Mouse (Mus musculus): ENCODE results near the gene Ifna1. TPM values are rescaled to one million over a fixed set of nuclear protein-coding genes. Genes with fewer than 3 reads are reported as not detected.
A peak's percentile ranks its signal among the peaks of the same experiment; 100 is the strongest.
"Not testable (repeated sequence)": the region's sequence is repeated elsewhere in the genome, so short reads cannot be mapped to it uniquely, and the experiment has no call there.

Gene Ifna1
- not detected in 2 replicates for polyA plus RNA-seq (2015; fragmentation: Nextera tagmentation; extraction: Ambion mirVana)

- no peak within 1 kb of the TSS for H3K27ac ChIP-seq
- H3K9me3 ChIP-seq: no peaks in the 10 kb centered on the region
- H3K27me3 ChIP-seq: no peaks in the 10 kb centered on the region
- H3K9ac ChIP-seq: no peak within 1 kb of the TSS
- ATAC-seq (ENCODE audit: low FRiP score): no peak
- 74% methylated on average over 1 of the region's 1 CpGs for WGBS
- H3K4me1 ChIP-seq (replicated peaks): peaks cover 5% of the 10 kb centered on the region; the same call in 1 of the 2 replicates
- H3K36me3 ChIP-seq: no peaks in the 10 kb centered on the region
- H3K4me3 ChIP-seq: no peak within 1 kb of the TSS
- no peak within 1 kb of the TSS for H3K4me2 ChIP-seq
Observed at GRCm38 (mm10) chr4:88849698-88850097, at the start of gene Ifna1. TSS of gene Ifna1 (plus strand) at chr4:88850087.

- H3K9me3 ChIP-seq; H3K4me3 ChIP-seq; H3K4me1 ChIP-seq (replicated peaks); H3K27me3 ChIP-seq; H3K27ac ChIP-seq; H3K4me2 ChIP-seq; ATAC-seq (ENCODE audit: low FRiP score); H3K9ac ChIP-seq; H3K36me3 ChIP-seq: not testable (repeated sequence)
- WGBS: no CpG with 5 or more reads among the region's 29 CpGs
Observed at GRCm38 (mm10) chr4:88802954-88803353, 46.9 kb upstream of the Ifna1 start, which contains the start of gene Gm13287. TSS of gene Gm13287 (plus strand) at chr4:88803254.

GRCm38 (mm10) chr4:88805231-88805630, 44.7 kb upstream of the Ifna1 start, which contains the start of gene Gm13288:
TSS of gene Gm13288 (plus strand) at chr4:88805531.
- peak within 1 kb of the TSS; percentile 48 for H3K4me2 ChIP-seq
- not testable (repeated sequence) for H3K9ac ChIP-seq; H3K27ac ChIP-seq; H3K27me3 ChIP-seq; H3K36me3 ChIP-seq; ATAC-seq (ENCODE audit: low FRiP score); H3K9me3 ChIP-seq; H3K4me1 ChIP-seq (replicated peaks)
- WGBS: no CpG with 5 or more reads among the region's 8 CpGs
- H3K4me3 ChIP-seq: peak within 1 kb of the TSS; percentile 22; the same call in 1 of the 2 replicates

GRCm38 (mm10) chr4:88805761-88806160, 44.1 kb upstream of the Ifna1 start:
- not testable (repeated sequence) for H3K4me1 ChIP-seq (replicated peaks); ATAC-seq (ENCODE audit: low FRiP score); H3K9me3 ChIP-seq; H3K36me3 ChIP-seq; H3K27ac ChIP-seq; H3K27me3 ChIP-seq; H3K9ac ChIP-seq
- Histone ChIP-seq H3K4me2 (peak overlapping the region; percentile 48), H3K4me3 (peak overlapping the region; percentile 22; the same call in 1 of the 2 replicates)
- 2% methylated on average over 12 of the region's 34 CpGs for WGBS

GRCm38 (mm10) chr4:88815928-88816327, 34.0 kb upstream of the Ifna1 start, which contains the start of gene Ifna7:
TSS of gene Ifna7 (plus strand) at chr4:88816228.
- WGBS: 74% methylated on average over 3 of the region's 3 CpGs
- Histone ChIP-seq H3K9ac (no peak within 1 kb of the TSS), H3K4me3 (no peak within 1 kb of the TSS), H3K36me3 (no peaks in the 10 kb centered on the region), H3K27me3 (no peaks in the 10 kb centered on the region), H3K9me3 (no peaks in the 10 kb centered on the region), H3K27ac (no peak within 1 kb of the TSS), H3K4me1 (replicated peaks) (no peaks in the 10 kb centered on the region), H3K4me2 (no peak within 1 kb of the TSS)
- ATAC-seq (ENCODE audit: low FRiP score): no peak

GRCm38 (mm10) chr4:88819659-88820058, 30.2 kb upstream of the Ifna1 start, which contains the start of gene Ifna11:
TSS of gene Ifna11 (plus strand) at chr4:88819959.
- Histone ChIP-seq H3K9ac (no peak within 1 kb of the TSS), H3K4me2 (no peak within 1 kb of the TSS), H3K27ac (no peak within 1 kb of the TSS), H3K36me3 (no peaks in the 10 kb centered on the region), H3K4me3 (no peak within 1 kb of the TSS), H3K9me3 (no peaks in the 10 kb centered on the region), H3K4me1 (replicated peaks) (no peaks in the 10 kb centered on the region), H3K27me3 (no peaks in the 10 kb centered on the region)
- WGBS: 97% methylated on average over 1 of the region's 1 CpGs
- ATAC-seq (ENCODE audit: low FRiP score): no peak

GRCm38 (mm10) chr4:88822995-88823394, 26.9 kb upstream of the Ifna1 start:
- H3K27ac ChIP-seq: no peak overlapping the region
- no peaks in the 10 kb centered on the region for H3K9me3 ChIP-seq
- no peaks in the 10 kb centered on the region for H3K4me1 ChIP-seq (replicated peaks)
- H3K27me3 ChIP-seq: no peaks in the 10 kb centered on the region
- 26% methylated on average over 4 of the region's 4 CpGs for WGBS
- ATAC-seq (ENCODE audit: low FRiP score): no peak
- no peak overlapping the region for H3K4me3 ChIP-seq
- H3K4me2 ChIP-seq: no peak overlapping the region
- H3K9ac ChIP-seq: no peak overlapping the region
- H3K36me3 ChIP-seq: no peaks in the 10 kb centered on the region

GRCm38 (mm10) chr4:88827116-88827515, 22.8 kb upstream of the Ifna1 start, which contains the start of gene Ifna6:
TSS of gene Ifna6 (plus strand) at chr4:88827416.
- not testable (repeated sequence) for H3K4me3 ChIP-seq; H3K9ac ChIP-seq; H3K27me3 ChIP-seq; H3K4me1 ChIP-seq (replicated peaks); H3K9me3 ChIP-seq; H3K27ac ChIP-seq; H3K36me3 ChIP-seq; H3K4me2 ChIP-seq; ATAC-seq (ENCODE audit: low FRiP score)

GRCm38 (mm10) chr4:88830523-88830922, 19.4 kb upstream of the Ifna1 start:
- Histone ChIP-seq H3K27me3 (no peaks in the 10 kb centered on the region), H3K9me3 (no peaks in the 10 kb centered on the region), H3K4me3 (no peak overlapping the region), H3K4me1 (replicated peaks) (no peaks in the 10 kb centered on the region), H3K4me2 (no peak overlapping the region), H3K27ac (no peak overlapping the region), H3K36me3 (no peaks in the 10 kb centered on the region), H3K9ac (no peak overlapping the region)
- 23% methylated on average over 4 of the region's 4 CpGs for WGBS
- ATAC-seq (ENCODE audit: low FRiP score): no peak

GRCm38 (mm10) chr4:88835225-88835624, 14.7 kb upstream of the Ifna1 start, which contains the start of gene Ifna5:
TSS of gene Ifna5 (plus strand) at chr4:88835525.
- not testable (repeated sequence) for H3K9me3 ChIP-seq; H3K4me3 ChIP-seq; H3K27ac ChIP-seq; H3K27me3 ChIP-seq; ATAC-seq (ENCODE audit: low FRiP score); H3K4me2 ChIP-seq; H3K36me3 ChIP-seq; H3K4me1 ChIP-seq (replicated peaks); H3K9ac ChIP-seq
- WGBS: 88% methylated on average over 1 of the region's 1 CpGs

- H3K27ac ChIP-seq: no peak overlapping the region
- H3K4me3 ChIP-seq: no peak overlapping the region
- 46% methylated on average over 3 of the region's 3 CpGs for WGBS
- no peaks in the 10 kb centered on the region for H3K4me1 ChIP-seq (replicated peaks)
- H3K9ac ChIP-seq: no peak overlapping the region
- H3K27me3 ChIP-seq: no peaks in the 10 kb centered on the region
- H3K9me3 ChIP-seq: no peaks in the 10 kb centered on the region
- H3K4me2 ChIP-seq: no peak overlapping the region
- H3K36me3 ChIP-seq: no peaks in the 10 kb centered on the region
- no peak for ATAC-seq (ENCODE audit: low FRiP score)
Observed at GRCm38 (mm10) chr4:88838828-88839227, 11.1 kb upstream of the Ifna1 start.

GRCm38 (mm10) chr4:88840058-88840457, 9.8 kb upstream of the Ifna1 start:
- no peaks in the 10 kb centered on the region for H3K4me1 ChIP-seq (replicated peaks)
- no peak overlapping the region for H3K9ac ChIP-seq
- H3K9me3 ChIP-seq: no peaks in the 10 kb centered on the region
- no peak for ATAC-seq (ENCODE audit: low FRiP score)
- H3K4me3 ChIP-seq: no peak overlapping the region
- H3K27ac ChIP-seq: no peak overlapping the region
- H3K27me3 ChIP-seq: no peaks in the 10 kb centered on the region
- 85% methylated on average over 3 of the region's 3 CpGs for WGBS
- H3K36me3 ChIP-seq: no peaks in the 10 kb centered on the region
- no peak overlapping the region for H3K4me2 ChIP-seq

- Histone ChIP-seq H3K4me3 (no peak within 1 kb of the TSS), H3K27ac (no peak within 1 kb of the TSS), H3K9ac (no peak within 1 kb of the TSS), H3K27me3 (no peaks in the 10 kb centered on the region), H3K9me3 (no peaks in the 10 kb centered on the region), H3K4me1 (replicated peaks) (no peaks in the 10 kb centered on the region), H3K36me3 (no peaks in the 10 kb centered on the region), H3K4me2 (no peak within 1 kb of the TSS)
- no peak for ATAC-seq (ENCODE audit: low FRiP score)
- 36% methylated on average over 2 of the region's 2 CpGs for WGBS
Observed at GRCm38 (mm10) chr4:88841438-88841911, 8.4 kb upstream of the Ifna1 start, which contains the start of gene Ifna4. TSS of gene Ifna4 (plus strand) at chr4:88841861.

Data from hindbrain, embryonic 13.5 days (tissue).